ENCODE assay signal across 18 mouse cellular contexts in genomic region chr11:76309072-76309471, GRCm38 (mm10).
A peak's percentile ranks its signal among the peaks of the same experiment; 100 is the strongest.
DNase-seq lines count a peak whose midpoint lies in the region; ATAC-seq and TF ChIP-seq lines count a peak whose summit lies in the region.
"Had no signal": no experiment of that assay in that cellular context is flagged by ENCODE, and none has a peak within 500 bp of the region (broad histone marks: within the 10 kb centered on the region; RNA-seq: fewer than 3 reads in every experiment).

No protein-coding gene starts in this region.

- no peak for ATAC-seq in lung, postnatal 0 days
- ATAC-seq in embryonic facial prominence, embryonic 15.5 days (ENCODE audit: insufficient number of reproducible peaks, low FRiP score, low TSS enrichment, low read depth), result no peak
- no peak for ATAC-seq in liver, postnatal 0 days
- ATAC-seq: activated CD4-positive, CD25-positive, alpha-beta regulatory T cell, adult 4 months; forebrain, embryonic 14.5 days; midbrain, embryonic 15.5 days had no signal

- TF ChIP-seq CTCF in gastrocnemius, adult 2 months (IDR thresholded peaks at IDR 0.05), result no peak
- no peak for TF ChIP-seq CTCF in lung, postnatal 0 days (IDR thresholded peaks at IDR 0.05)
- no peak for TF ChIP-seq CTCF in liver, postnatal 0 days (IDR thresholded peaks at IDR 0.05; ENCODE audit: low read depth)

- WGBS in lung, postnatal 0 days, result 60% methylated on average over 6 of the region's 6 CpGs
- WGBS in embryonic facial prominence, embryonic 15.5 days, result 52% methylated on average over 6 of the region's 6 CpGs
- WGBS in liver, postnatal 0 days (ENCODE audit: insufficient replicate concordance), result 70% methylated on average over 6 of the region's 6 CpGs

- H3K4me2 ChIP-seq in lung, postnatal 0 days (replicated peaks; ENCODE audit: low read depth, low read length), result no peak overlapping the region
- H3K4me2 ChIP-seq in embryonic facial prominence, embryonic 15.5 days (replicated peaks), result no peak overlapping the region
- no peak overlapping the region for H3K4me2 ChIP-seq in liver, postnatal 0 days (ENCODE audit: low read depth, low read length)
- H3K4me2 ChIP-seq: liver, embryonic 15.5 days; midbrain, embryonic 15.5 days had no signal

- no peaks in the 10 kb centered on the region for H3K9me3 ChIP-seq in lung, postnatal 0 days (ENCODE audit: low read length)
- no peaks in the 10 kb centered on the region for H3K9me3 ChIP-seq in embryonic facial prominence, embryonic 15.5 days (replicated peaks)
- no peaks in the 10 kb centered on the region for H3K9me3 ChIP-seq in liver, postnatal 0 days (ENCODE audit: low read length)
- H3K9me3 ChIP-seq: hindbrain, embryonic 10.5 days; liver, embryonic 15.5 days; midbrain, embryonic 15.5 days had no signal

- no peak for DNase-seq in gastrocnemius, adult 2 months
- DNase-seq in gastrocnemius, postnatal 36 days, result no peak
- no peak for DNase-seq in lung, postnatal 0 days (ENCODE audit: low spot score)
- no peak for DNase-seq in lung, postnatal 14 days
- no peak for DNase-seq in spleen, adult 12 weeks (ENCODE audit: low spot score)
- DNase-seq in right cerebral cortex, postnatal 10 days (ENCODE audit: low spot score in 2 of 2), result no peak
- no peak for DNase-seq in liver, postnatal 0 days
- DNase-seq: adrenal gland, postnatal 14 days; cerebellum, adult 9-10 months; kidney, adult 18-20 months; left cerebral cortex, postnatal 4 days had no signal

- no peak overlapping the region for H3K4me3 ChIP-seq in gastrocnemius, adult 2 months
- no peak overlapping the region for H3K4me3 ChIP-seq in lung, postnatal 0 days (ENCODE audit: low read depth, low read length)
- H3K4me3 ChIP-seq in embryonic facial prominence, embryonic 15.5 days (replicated peaks), result no peak overlapping the region
- no peak overlapping the region for H3K4me3 ChIP-seq in liver, postnatal 0 days (ENCODE audit: low read depth, low read length)
- H3K4me3 ChIP-seq: hindbrain, embryonic 10.5 days; liver, embryonic 15.5 days; midbrain, embryonic 15.5 days had no signal

- no peak for TF ChIP-seq EP300 in lung, postnatal 0 days (IDR thresholded peaks at IDR 0.05)
- no peak for TF ChIP-seq EP300 in liver, postnatal 0 days (IDR thresholded peaks at IDR 0.05; ENCODE audit: low read depth)

- no peaks in the 10 kb centered on the region for H3K36me3 ChIP-seq in lung, postnatal 0 days (ENCODE audit: insufficient read depth, low read length)
- H3K36me3 ChIP-seq in embryonic facial prominence, embryonic 15.5 days, result no peaks in the 10 kb centered on the region
- H3K36me3 ChIP-seq in liver, postnatal 0 days (replicated peaks; ENCODE audit: insufficient read depth, low read length), result no peaks in the 10 kb centered on the region
- H3K36me3 ChIP-seq: hindbrain, embryonic 10.5 days; liver, embryonic 15.5 days; midbrain, embryonic 15.5 days had no signal

- intact Hi-C loops in gastrocnemius, adult 2 months (cut with DNase I), result no loop called here
- intact Hi-C loops in gastrocnemius, postnatal 36 days (cut with DNase I), result no loop called here

- H3K4me1 ChIP-seq in lung, postnatal 0 days (ENCODE audit: insufficient read depth, low read depth, low read length), result no peaks in the 10 kb centered on the region
- H3K4me1 ChIP-seq in embryonic facial prominence, embryonic 15.5 days, result peaks cover 79% of the 10 kb centered on the region
- 0 out of 2 replicates have a peak, but pooled peaks cover 3% of the 10 kb centered on the region for H3K4me1 ChIP-seq in liver, postnatal 0 days (ENCODE audit: insufficient read depth)
- H3K4me1 ChIP-seq: liver, embryonic 15.5 days had no signal

- no peak overlapping the region for H3K9ac ChIP-seq in lung, postnatal 0 days (replicated peaks; ENCODE audit: low read depth)
- no peak overlapping the region for H3K9ac ChIP-seq in embryonic facial prominence, embryonic 15.5 days
- H3K9ac ChIP-seq in liver, postnatal 0 days (replicated peaks), result no peak overlapping the region
- H3K9ac ChIP-seq: liver, embryonic 15.5 days; midbrain, embryonic 15.5 days had no signal

- H3K27me3 ChIP-seq in lung, postnatal 0 days (replicated peaks; ENCODE audit: insufficient read depth, low read length), result no peaks in the 10 kb centered on the region
- no peaks in the 10 kb centered on the region for H3K27me3 ChIP-seq in embryonic facial prominence, embryonic 15.5 days
- no peaks in the 10 kb centered on the region for H3K27me3 ChIP-seq in liver, postnatal 0 days (ENCODE audit: insufficient read depth, low read length)
- H3K27me3 ChIP-seq: CH12.LX; liver, embryonic 15.5 days; midbrain, embryonic 15.5 days had no signal

- peak overlapping the region; percentile 79 for H3K27ac ChIP-seq in gastrocnemius, adult 2 months
- H3K27ac ChIP-seq in lung, postnatal 0 days (ENCODE audit: low read length), result peak overlapping the region; percentile 26; the same call in 1 of the 2 replicates
- H3K27ac ChIP-seq in embryonic facial prominence, embryonic 15.5 days (replicated peaks), result peak overlapping the region; percentile 87; the same call in 1 of the 2 replicates
- no peak overlapping the region for H3K27ac ChIP-seq in liver, postnatal 0 days (ENCODE audit: low read depth)
- H3K27ac ChIP-seq: liver, embryonic 15.5 days; midbrain, embryonic 15.5 days had no signal
